Mouse (Mus musculus) neural tube, embryonic 10.5 days (tissue): ENCODE results near the gene Tmco3.
A peak's percentile ranks its signal among the peaks of the same experiment; 100 is the strongest.
"Not testable (repeated sequence)": the region's sequence is repeated elsewhere in the genome, so short reads cannot be mapped to it uniquely, and the experiment has no call there.

Experiments used
- DNase-seq: peaks from one replicate; pipeline ENCODE4 v3.0.0-alpha.2; 2017; ENCODE audit warnings: low spot score; ENCODE audit errors: extremely low spot score

Gene Tmco3

DNA sequence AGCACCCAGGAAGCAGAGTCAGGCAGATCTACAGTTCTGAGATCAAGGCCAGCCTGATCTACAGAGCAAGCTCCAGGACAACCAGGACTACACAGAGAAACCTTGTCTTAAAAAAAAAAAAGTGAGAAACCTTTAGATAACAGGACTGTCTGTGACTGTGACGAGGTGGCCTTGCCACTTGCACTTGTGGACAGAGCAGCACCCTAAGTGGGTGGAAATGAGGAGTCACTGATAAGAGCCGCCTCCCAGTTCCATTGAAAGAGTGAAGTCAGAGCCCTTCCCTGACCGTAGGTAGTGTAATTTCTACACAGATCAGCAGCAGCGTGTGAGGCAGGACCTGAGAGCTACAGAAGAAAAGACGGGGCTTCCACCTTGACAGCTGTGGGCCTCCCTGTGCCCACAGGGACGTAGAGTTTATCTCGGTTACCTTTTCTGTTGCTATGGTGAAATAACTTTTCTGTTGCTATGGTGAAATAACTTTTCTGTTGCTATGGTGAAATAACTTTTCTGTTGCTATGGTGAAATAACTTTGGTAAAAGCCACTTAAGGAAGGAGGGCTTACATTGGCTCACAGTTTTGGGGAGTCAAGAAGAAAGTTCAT, 18.4 kb downstream of the Tmco3 start:
- DNase-seq, result no peak

DNA sequence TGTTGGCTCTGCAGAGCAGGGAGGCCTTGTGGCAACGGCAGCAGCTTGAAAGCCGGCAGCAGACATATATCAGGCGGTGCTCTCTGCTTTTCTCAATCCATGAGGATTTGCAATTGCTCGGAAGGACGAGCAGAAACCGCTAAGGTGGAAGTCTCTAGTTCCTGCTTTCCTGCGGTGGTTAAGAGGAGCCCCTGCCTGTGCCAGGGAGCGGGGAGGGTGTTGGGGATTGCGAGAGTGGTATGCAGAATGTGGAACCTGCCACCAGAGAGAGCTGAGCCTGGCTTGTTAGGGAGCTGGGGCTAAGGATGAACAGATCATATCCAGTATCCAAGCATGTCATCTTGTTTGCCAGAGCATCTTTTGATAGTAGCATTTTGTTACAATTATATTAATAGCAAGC, 18.9 kb downstream of the Tmco3 start:
- no peak for DNase-seq

DNA sequence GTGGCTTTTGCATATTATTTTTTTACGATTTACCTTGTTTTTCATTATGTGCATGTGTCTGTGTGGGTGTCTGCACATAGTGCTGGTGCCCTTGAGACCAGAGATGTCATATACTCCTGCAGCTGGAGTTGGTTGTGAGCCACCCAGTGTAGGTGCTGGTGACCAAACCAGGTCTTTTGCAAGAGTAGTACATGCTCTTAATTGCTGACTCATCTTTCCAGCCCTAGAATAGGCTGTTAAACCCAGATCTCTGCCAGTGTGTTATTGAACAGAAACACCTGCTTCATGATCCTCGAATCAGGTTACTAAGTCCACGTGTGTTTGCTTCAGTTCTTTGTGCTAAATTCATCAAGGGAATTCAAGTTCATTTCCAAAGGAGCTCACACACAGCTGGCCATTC, 26.9 kb downstream of the Tmco3 start:
- DNase-seq, result no peak

DNA sequence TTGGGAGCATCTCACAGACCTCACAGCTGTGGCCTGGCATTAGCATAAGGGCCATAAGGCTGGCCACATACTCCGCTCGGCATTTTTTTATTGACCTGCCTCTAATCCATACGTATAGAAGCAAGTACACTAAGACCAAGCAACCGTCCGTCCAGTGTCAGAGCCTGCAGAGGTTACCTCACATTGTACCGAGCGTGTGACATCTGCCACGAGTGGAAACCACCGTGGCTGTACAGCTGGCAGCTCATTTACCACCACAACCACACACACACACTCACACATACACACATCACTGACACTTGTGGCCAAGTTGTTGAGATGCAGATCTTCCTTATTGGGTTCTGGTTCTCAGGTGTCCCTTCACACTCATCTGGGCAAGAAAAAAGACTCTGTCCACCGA, 28.7 kb downstream of the Tmco3 start:
- DNase-seq, result no peak

DNA sequence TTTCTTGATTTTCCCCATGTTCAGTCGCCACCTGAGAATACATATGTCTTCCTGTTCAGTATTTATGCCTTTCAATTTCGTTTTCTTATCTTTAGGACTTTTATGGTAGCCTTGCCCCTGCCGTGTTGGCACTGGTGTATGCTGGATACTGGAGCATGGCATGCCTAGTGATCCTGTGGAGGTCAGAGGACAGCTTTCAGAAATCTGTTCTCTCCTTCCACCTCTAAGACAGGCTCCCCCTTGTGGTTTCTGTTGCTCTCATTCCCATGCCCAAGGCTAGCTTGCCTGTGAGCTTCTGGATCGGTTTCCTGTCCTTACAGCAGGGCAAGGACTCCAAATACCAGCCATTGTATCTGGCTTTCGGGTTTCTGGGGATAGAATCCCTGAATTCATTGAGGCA, 38.6 kb downstream of the Tmco3 start:
- DNase-seq, result peak; percentile 23

DNA sequence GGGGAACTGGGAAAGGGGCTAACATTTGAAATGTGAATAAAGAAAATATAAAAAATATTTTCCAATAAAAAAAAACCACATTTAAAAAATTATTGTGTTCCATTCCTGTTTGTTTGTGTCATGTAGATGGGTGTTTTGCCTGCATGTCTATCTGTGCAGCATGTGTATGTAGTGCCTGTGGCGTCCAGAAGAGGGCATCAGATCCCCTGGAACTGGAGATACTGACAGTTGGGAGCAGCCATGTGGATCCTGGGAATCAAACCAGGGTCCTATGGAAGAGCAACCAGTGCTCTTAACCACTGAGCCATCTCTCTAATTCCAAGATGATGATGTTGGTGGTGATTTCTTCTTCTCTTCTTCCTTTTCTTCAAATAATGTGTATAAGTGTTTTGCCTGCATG, 46.7 kb downstream of the Tmco3 start:
- no peak for DNase-seq

DNA sequence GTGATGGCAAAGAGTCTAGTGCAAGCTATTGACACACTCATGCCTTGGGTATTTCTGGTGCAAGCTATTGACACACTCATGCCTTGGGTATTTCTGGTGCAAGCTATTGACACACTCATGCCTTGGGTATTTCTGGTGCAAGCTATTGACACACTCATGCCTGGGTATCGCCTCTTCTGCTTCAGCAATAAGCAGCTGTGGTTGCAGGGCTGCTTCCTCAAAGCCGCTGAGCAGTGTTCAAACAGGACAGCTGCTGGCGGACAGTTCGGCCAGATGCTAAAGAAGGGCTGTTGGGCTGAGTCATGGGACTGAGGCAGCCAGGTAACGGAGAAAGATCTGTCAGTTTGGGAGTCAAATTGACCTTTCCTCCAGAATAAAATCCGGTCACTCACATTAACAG, 49.3 kb downstream of the Tmco3 start:
- DNase-seq, result not testable (repeated sequence)

DNA sequence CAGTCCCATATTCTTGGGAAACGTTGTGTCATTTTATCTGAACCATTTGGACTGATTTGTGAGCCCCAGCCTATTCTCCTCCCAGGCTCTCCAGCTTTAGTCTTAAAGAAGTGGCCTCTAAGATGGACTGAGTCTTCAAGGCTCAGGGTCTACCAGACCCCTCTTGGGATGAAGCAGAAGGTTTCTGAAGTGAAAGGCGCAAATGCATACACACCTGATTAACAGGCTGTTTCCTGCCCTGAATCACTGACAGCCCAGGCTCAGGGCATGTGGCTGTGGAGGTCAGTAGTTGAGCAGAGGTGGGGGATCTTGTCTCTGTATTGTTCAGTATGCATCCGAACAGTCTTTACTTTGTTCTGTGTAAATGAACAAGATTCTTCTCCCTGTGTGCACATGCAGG, 49.7 kb downstream of the Tmco3 start:
- peak; percentile 21 for DNase-seq

DNA sequence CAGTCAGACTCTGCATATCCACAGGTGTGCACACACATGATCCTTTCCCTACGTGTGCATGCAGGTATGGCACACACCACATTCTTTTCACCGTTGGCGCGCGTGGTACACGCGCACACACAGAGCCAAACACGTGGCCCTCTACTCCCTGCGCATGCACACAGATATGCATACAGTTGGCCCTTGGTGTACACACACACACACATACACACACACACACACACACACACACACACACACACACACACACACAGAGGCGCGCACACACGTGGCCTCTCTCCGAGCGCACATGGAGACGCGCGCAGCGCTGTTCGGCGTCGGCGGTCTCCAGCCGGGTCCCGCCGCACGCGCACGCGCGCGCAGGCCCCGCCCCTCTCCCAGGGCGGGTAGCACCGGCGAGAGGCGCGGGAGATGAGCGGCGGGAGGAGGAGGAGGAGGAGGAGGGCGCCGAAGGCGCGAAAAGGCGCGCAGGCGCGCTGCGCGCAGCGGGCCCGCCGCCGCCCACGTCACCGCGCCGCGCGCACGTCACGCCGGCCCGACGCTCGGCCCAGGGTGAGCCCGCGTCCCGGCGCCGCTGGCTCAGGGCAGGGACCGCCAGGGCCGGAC, 50.4 kb downstream of the Tmco3 start, which contains the start of gene Tfdp1:
Gene Tfdp1, plus strand, starts transcription at position 497 of the 606 bp plus-strand sequence.
- DNase-seq, result peak; percentile 85

DNA sequence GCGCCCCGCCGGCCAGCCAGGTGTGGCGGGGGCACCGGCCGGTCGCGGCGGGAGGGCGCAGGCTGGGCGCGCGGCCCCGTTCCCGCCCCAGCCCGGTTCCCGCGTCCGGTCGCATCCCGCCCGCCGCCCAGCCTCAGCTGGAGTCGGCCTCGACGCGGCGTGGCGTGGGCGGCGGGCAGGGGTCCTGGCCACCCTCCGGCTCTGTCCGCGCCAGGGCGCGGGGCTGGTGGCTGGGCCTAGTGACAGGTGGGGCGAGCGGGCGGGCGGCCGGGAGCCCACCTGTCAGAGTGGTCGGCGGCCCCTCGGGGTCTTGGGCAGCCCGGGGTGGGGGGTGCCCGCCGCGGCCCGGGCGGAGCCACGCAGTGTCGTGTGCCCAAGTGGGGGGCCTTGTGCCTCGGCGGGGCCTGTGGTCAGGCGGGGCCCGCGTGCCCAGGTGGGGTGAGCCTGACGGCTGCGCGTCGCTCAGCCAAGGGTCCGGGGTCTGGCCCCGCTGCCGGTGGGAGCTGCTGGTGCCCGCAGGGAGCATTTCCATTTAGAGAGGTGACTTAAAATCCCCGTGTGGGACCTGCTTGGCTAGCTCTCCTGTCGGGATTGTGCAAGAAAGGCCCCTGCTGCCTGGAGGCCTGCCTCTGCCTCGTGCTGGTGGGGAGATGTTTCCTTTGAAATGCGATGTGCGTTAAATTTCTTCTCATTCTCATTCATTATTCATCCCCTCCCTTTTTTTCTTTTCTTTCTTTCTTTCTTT, 51.1 kb downstream of the Tmco3 start:
- DNase-seq, result peak; percentile 59

DNA sequence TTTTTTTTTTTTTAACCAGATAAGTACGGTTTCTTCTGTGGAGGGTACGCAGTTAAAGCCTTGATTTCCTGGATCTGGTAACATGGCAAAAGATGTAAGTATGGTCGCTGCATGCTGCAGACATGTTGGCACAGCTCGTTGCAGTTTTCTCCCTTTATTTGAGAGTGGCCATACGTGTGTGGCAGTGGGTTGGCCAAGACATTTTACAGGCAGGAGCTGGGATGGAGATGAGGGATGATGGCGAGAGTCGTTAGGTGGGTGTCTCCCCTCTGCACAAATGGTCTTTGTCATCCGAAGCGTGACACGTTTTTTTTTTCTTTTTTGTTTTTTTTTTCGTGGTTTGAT, 51.6 kb downstream of the Tmco3 start:
- DNase-seq, result peak; percentile 27

DNA sequence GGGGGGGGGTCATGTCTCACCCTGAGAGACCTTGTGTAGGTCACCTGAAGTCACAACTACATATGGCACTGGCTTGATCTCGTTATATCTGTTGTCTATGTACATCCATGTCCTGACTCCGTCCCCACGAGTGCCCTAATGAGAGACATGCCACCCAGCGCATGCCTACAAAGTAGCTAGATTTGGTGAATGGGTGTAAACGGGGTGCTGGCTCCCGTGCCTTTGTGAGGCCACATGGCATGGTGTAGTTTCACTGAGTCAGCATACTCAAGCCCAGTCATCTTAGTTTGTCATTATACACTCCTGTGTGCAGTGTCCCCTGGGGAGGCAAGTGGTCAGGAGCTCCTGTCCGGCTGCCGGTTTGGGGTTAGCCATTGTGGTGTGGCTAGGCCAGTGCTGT, 52.7 kb downstream of the Tmco3 start:
- DNase-seq, result no peak

DNA sequence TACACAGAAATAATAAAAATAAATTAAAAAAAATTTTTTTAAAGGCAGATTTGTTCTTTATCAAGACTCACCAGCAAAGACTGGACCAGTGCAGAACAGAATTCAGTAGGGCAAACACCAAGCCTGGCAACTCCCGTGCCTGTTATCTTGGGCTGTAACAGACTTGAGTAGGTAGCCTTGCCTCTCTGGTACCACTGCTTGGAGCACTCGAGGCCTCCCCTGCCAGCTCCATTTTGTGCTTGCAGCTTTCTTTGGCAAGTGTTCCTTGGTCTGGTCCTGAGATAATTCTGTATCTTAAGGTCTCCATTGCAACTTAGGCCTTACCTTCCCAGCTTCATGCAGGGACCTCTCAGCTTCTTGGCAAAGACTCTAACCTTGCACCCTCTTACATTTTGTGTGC, 54.4 kb downstream of the Tmco3 start:
- DNase-seq, result no peak

DNA sequence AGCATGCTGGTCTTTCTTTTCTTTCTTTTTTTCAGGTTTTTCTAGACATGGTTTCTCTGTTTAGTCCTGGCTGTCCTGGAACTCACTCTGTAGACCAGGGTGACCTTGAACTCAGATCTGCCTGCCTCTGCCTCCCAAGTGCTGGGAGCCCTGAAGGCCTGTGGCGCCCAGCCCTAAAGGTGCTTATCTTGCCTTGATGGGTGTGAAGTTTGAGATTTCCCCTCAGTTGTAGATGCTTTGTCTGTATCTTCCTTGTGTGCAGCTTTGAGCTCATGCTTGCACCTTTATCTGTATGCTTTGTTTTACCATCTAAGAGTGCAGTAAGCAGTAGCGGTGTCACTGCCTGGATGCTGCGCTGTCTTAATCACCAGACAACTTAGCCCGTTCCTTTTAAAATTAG, 55.1 kb downstream of the Tmco3 start:
- no peak for DNase-seq

DNA sequence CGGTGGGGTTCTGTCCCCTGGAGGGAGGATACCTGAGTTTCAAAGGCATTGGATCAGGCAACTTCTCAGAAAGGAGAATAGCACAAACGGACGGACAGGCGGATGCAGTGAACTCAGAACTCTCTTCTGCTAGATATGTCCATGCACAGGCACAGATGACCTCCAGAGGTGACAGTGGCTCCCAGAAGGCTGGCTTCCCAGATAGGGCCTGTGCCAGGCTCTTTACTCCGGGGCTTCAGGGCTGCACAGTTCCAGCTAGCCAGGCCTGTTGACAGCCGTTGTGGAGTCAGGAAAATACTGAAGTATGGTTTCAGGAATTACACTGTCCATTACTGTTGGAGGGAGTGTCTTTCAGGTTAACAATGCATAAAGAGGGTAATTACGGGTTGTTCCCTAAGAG, 62.1 kb downstream of the Tmco3 start:
- no peak for DNase-seq

DNA sequence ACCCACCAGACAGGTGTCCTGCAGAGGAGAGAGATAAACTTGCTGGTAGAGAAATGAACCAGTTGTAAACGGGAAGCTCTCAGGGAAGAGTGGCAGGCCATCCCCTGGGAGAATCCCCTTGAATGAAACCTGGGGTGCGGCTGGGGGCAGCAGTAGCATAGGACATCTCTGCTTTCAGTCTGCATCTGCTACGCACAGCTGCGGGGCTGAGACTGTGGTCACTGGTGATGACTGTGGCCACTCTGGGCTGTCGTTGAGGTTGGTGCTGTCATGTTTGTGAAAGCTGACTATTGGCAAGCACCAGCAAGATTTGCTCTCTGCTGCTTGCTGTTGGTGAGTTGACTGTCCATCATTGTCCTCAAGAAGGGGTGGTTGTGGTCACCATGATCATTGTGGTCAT, 63.6 kb downstream of the Tmco3 start:
- DNase-seq, result no peak

DNA sequence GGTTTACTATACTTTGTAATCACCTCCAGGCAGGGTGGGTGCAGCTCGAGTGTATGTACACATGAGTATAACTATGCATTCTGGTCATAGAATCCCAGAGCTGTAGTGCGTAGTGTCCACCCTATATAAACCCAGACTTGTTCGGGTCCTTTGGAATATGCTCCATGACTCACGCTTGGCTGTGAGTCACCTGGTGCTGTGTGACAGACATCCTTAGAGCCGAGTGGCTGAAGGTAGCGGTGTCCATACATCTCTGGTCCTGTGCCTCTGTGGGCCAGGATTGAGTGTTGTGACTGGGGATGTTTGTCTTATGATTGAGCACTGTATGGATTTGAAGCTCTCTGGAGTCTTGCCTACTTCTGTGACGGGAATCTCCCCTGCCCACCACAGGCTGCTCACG, 64.6 kb downstream of the Tmco3 start:
- no peak for DNase-seq

DNA sequence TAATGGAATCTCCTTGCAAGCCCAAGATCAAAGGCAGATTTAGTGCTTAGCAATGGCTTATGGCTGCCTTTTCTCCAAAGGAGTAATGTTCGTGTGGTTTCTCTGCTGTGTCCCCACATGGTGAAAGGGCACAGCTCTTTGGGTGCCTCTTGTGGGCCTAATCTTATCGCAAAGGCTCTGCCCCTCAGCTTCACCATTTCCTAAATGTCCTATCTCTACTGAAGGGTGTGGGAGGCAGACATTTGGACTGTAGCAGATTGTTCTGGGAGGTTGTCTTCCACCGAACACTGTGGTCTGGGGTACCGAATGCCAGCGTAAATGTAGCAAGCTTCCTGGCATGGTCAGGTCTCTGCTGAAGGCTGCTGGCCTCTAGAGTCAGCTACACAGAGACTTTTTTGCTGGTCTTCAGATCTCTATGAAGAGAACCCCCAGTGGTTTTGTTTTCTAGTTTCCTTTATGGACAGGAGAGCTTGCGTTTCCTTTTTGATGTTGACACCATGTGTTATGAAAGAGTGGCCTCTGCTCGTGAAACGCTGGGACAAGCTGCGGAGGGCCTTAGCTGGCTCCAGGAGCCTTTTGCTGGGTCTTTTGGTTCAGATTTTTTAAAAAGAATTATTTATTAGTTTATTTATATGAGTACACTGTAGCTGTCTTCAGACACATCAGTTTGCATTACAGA, 65.3 kb downstream of the Tmco3 start:
- no peak for DNase-seq

DNA sequence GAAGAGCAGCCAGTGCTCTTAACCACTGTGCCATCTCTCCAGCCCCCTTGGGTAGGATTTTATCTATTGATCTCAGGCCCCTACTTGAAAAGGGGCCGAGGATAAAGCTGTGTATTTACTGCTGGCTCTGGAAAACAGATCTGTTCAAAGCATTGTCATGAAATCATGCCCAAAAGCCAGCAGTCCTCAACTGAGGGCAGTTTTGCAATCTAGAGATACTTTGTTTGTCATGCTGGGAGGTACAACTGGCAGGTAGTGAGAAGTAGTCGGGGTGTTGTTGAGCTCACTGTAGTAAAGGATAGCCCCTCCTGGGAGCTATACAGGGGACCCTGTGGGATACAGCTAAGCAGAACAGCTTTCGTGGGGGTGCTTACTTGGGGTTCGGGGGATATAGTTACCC, 65.9 kb downstream of the Tmco3 start:
- no peak for DNase-seq

DNA sequence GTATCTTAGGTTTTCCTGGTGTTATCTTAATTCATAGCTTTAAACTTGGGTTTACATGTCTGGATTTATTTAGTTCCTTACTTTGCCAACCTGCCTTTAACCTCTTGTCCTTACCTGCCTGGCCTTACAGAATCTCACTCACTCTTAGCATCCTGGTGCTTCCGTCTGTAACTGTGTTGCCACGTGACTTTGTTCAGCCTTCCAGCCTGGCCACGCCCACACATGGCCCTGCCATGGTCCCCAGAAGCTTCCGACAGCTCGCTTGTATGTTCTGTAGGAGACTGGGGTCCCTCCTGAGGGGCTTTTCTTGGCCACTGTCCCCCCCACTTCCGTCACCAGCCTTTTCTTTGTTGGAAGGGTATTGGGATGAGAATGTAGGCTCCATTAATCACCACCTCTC, 68.2 kb downstream of the Tmco3 start:
- no peak for DNase-seq

DNA sequence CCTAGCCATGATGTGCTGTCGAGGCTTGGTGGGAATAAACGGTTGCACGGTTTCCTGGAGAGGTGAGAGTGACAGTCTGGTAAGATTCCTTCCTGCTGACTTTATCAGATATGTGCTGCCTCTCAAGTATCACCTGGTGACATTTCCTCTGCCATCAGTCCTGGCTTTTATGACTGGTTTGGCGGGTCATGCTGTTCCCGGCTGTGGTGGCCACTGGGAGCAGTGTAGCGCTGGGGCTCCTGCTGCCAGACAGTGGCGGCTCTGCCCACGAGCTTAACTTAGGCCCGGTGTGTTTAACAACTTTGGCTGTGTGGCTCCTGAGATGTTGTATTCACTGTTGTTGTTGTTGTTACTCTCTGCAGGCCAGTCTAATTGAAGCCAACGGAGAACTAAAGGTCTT, 68.7 kb downstream of the Tmco3 start:
- DNase-seq, result no peak

DNA sequence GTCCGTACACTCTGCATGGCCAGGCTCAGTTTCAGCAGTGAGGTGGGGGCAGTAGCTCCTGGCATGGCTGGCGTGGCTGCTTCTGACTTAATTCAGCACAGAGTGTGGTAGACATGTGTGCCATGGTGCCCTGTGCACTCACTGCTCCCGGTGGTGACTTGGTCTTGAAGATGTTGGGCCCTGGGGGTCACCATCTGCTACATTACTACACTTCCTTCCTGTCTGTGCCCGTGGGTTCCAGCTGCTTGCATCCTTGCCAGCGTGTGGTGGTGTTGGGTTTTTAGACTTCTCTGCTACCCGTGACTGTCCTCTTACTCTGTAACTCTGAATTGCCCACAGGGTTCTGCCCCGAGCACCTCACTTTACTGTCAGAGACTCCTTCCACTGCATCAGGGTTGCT, 72.2 kb downstream of the Tmco3 start:
- no peak for DNase-seq
